Mouse (Mus musculus) lung, embryonic 16.5 days (tissue): ENCODE results near the gene Akt3. TPM values are rescaled to one million over a fixed set of nuclear protein-coding genes. Genes with fewer than 3 reads are reported as not detected.

Experiments
- ATAC-seq: fragments of 200-750 bp; cut with Nextera tagmentation; 2 replicates; pipeline ENCODE4 v1.8.0; 2017; ENCODE audit warnings: low read depth, mild to moderate bottlenecking, moderate library complexity
- H3K27ac ChIP-seq: fragments of 300-500 bp; sonication (generic); 2 replicates; pipeline ENCODE4 v1.5.1; 2014; ENCODE audit warnings: mild to moderate bottlenecking, control low read depth, low read length
- H3K27me3 ChIP-seq: fragments of 300-500 bp; sonication (generic); 2 replicates; pipeline ENCODE4 v1.6.1; 2014; ENCODE audit warnings: low read depth, low read length, mixed read lengths; ENCODE audit not compliant: control insufficient read depth, insufficient read depth
- H3K36me3 ChIP-seq: fragments of 300-500 bp; sonication (generic); 2 replicates; pipeline ENCODE4 v1.6.1; 2014; ENCODE audit warnings: low read length; ENCODE audit not compliant: control insufficient read depth, insufficient read depth
- H3K4me1 ChIP-seq: fragments of 300-500 bp; sonication (generic); replicated peaks from 2 replicates; pipeline ENCODE4 v1.6.1; 2014; ENCODE audit warnings: low read length, mixed read lengths; ENCODE audit not compliant: control insufficient read depth, insufficient read depth
- H3K4me2 ChIP-seq: fragments of 300-500 bp; sonication (generic); 2 replicates; pipeline ENCODE4 v1.6.1; 2014; ENCODE audit warnings: low read depth, low read length, control low read depth
- H3K4me3 ChIP-seq: fragments of 300-500 bp; sonication (generic); 2 replicates; pipeline ENCODE4 v1.5.1; 2014; ENCODE audit warnings: mild to moderate bottlenecking, low read length, control low read depth
- H3K9ac ChIP-seq: fragments of 300-500 bp; sonication (generic); 2 replicates; pipeline ENCODE4 v1.6.1; 2014; ENCODE audit warnings: low read length, control low read depth
- H3K9me3 ChIP-seq: fragments of 300-500 bp; sonication (generic); 2 replicates; pipeline ENCODE4 v1.6.1; 2016; ENCODE audit warnings: low read length; ENCODE audit not compliant: control insufficient read depth
- WGBS: fragments of 180-500 bp; shearing (Covaris S2); extraction: QIAGEN DNeasy Blood & Tissue Kit; methylation state at CpG from one replicate; pipeline ENCODE4 v1.1.7; 2014; 5-methylcytosine and 5-hydroxymethylcytosine counted together
- polyA plus RNA-seq: library from polyadenylated mRNA; unstranded; fragments of >200 nt; fragmentation: Nextera tagmentation; extraction: Ambion mirVana; gene quantifications from 2 replicates; pipeline ENCODE4 v1.2.1, GENCODE M21; 2015

Gene Akt3
- 4.1 and 5.1 TPM in 2 replicates for polyA plus RNA-seq

- ATAC-seq, result peak; percentile 42
- H3K9me3 ChIP-seq, result no peaks in the 10 kb centered on the region
- no CpG with 5 or more reads among the region's 32 CpGs for WGBS
Observed at GRCm38 (mm10) chr1:177258034-177258342, at the start of gene Akt3. Akt3 (minus strand) TSS chr1:177258203.

GRCm38 (mm10) chr1:177307549-177307948, 49.5 kb upstream of the Akt3 start:
- ATAC-seq, result no peak
- WGBS, result 81% methylated on average over 11 of the region's 11 CpGs
- Histone ChIP-seq H3K27ac (no peak overlapping the region), H3K36me3 (no peaks in the 10 kb centered on the region), H3K4me1 (no peaks in the 10 kb centered on the region), H3K4me2 (no peak overlapping the region), H3K9me3 (no peaks in the 10 kb centered on the region), H3K27me3 (no peaks in the 10 kb centered on the region), H3K9ac (no peak overlapping the region), H3K4me3 (no peak overlapping the region)

More at GRCm38 (mm10) chr1:177258034-177258342, at the start of gene Akt3:
- peaks cover 7% of the 10 kb centered on the region for H3K4me1 ChIP-seq
- H3K4me2 ChIP-seq, result peak within 1 kb of the TSS; percentile 95
- peak within 1 kb of the TSS; percentile 95 for H3K27ac ChIP-seq
- H3K9ac ChIP-seq, result peak within 1 kb of the TSS; percentile 88
- H3K27me3 ChIP-seq, result no peaks in the 10 kb centered on the region
- peak within 1 kb of the TSS; percentile 96 for H3K4me3 ChIP-seq
- no peaks in the 10 kb centered on the region for H3K36me3 ChIP-seq

- no peak overlapping the region for H3K4me3 ChIP-seq
- 94% methylated on average over 1 of the region's 1 CpGs for WGBS
- ATAC-seq, result no peak
- no peak overlapping the region for H3K4me2 ChIP-seq
- no peaks in the 10 kb centered on the region for H3K36me3 ChIP-seq
- H3K9me3 ChIP-seq, result no peaks in the 10 kb centered on the region
- H3K27me3 ChIP-seq, result no peaks in the 10 kb centered on the region
- no peak overlapping the region for H3K9ac ChIP-seq
- no peaks in the 10 kb centered on the region for H3K4me1 ChIP-seq
- H3K27ac ChIP-seq, result no peak overlapping the region
Observed at GRCm38 (mm10) chr1:177298231-177298630, 40.2 kb upstream of the Akt3 start.

GRCm38 (mm10) chr1:177286764-177287163, 28.8 kb upstream of the Akt3 start:
- no peak overlapping the region for H3K4me3 ChIP-seq
- no peaks in the 10 kb centered on the region for H3K36me3 ChIP-seq

GRCm38 (mm10) chr1:177281925-177282324, 23.9 kb upstream of the Akt3 start:
- H3K9me3 ChIP-seq, result no peaks in the 10 kb centered on the region
- H3K4me1 ChIP-seq, result no peaks in the 10 kb centered on the region
- H3K4me2 ChIP-seq, result no peak overlapping the region
- no peaks in the 10 kb centered on the region for H3K27me3 ChIP-seq
- H3K36me3 ChIP-seq, result no peaks in the 10 kb centered on the region
- H3K4me3 ChIP-seq, result no peak overlapping the region
- no peak overlapping the region for H3K9ac ChIP-seq
- no peak for ATAC-seq
- no peak overlapping the region for H3K27ac ChIP-seq

More at GRCm38 (mm10) chr1:177286764-177287163, 28.8 kb upstream of the Akt3 start:
- no peak for ATAC-seq
- H3K9me3 ChIP-seq, result no peaks in the 10 kb centered on the region
- H3K4me2 ChIP-seq, result no peak overlapping the region
- 37% methylated on average over 3 of the region's 3 CpGs for WGBS
- H3K9ac ChIP-seq, result no peak overlapping the region
- no peaks in the 10 kb centered on the region for H3K27me3 ChIP-seq
- no peaks in the 10 kb centered on the region for H3K4me1 ChIP-seq
- no peak overlapping the region for H3K27ac ChIP-seq

- Histone ChIP-seq H3K9ac (no peak overlapping the region), H3K27ac (no peak overlapping the region), H3K4me1 (no peaks in the 10 kb centered on the region), H3K4me2 (no peak overlapping the region), H3K4me3 (no peak overlapping the region), H3K27me3 (no peaks in the 10 kb centered on the region), H3K9me3 (no peaks in the 10 kb centered on the region), H3K36me3 (no peaks in the 10 kb centered on the region)
- peak; percentile 85 for ATAC-seq
- 67% methylated on average over 5 of the region's 5 CpGs for WGBS
Observed at GRCm38 (mm10) chr1:177277361-177277760, 19.4 kb upstream of the Akt3 start.

GRCm38 (mm10) chr1:177267645-177268044, 9.6 kb upstream of the Akt3 start:
- no peaks in the 10 kb centered on the region for H3K27me3 ChIP-seq
- no peak overlapping the region for H3K4me2 ChIP-seq
- no peaks in the 10 kb centered on the region for H3K9me3 ChIP-seq
- no peak overlapping the region for H3K27ac ChIP-seq
- ATAC-seq, result no peak
- H3K9ac ChIP-seq, result no peak overlapping the region
- no peak overlapping the region for H3K4me3 ChIP-seq
- no peaks in the 10 kb centered on the region for H3K4me1 ChIP-seq
- H3K36me3 ChIP-seq, result no peaks in the 10 kb centered on the region
- 70% methylated on average over 1 of the region's 1 CpGs for WGBS

- H3K9ac ChIP-seq, result no peak overlapping the region
- no peak for ATAC-seq
Observed at GRCm38 (mm10) chr1:177262926-177263325, 4.9 kb upstream of the Akt3 start.

GRCm38 (mm10) chr1:177260796-177261195, 2.8 kb upstream of the Akt3 start:
- no peaks in the 10 kb centered on the region for H3K27me3 ChIP-seq
- no peaks in the 10 kb centered on the region for H3K9me3 ChIP-seq
- no peak overlapping the region for H3K4me2 ChIP-seq
- H3K4me3 ChIP-seq, result no peak overlapping the region
- 63% methylated on average over 4 of the region's 4 CpGs for WGBS
- no peak overlapping the region for H3K27ac ChIP-seq
- H3K9ac ChIP-seq, result no peak overlapping the region
- no peaks in the 10 kb centered on the region for H3K36me3 ChIP-seq
- peaks cover 7% of the 10 kb centered on the region for H3K4me1 ChIP-seq
- no peak for ATAC-seq

More at GRCm38 (mm10) chr1:177262926-177263325, 4.9 kb upstream of the Akt3 start:
- Histone ChIP-seq H3K4me2 (no peak overlapping the region), H3K27me3 (no peaks in the 10 kb centered on the region), H3K9me3 (no peaks in the 10 kb centered on the region), H3K4me1 (peaks cover 7% of the 10 kb centered on the region), H3K4me3 (no peak overlapping the region), H3K36me3 (no peaks in the 10 kb centered on the region), H3K27ac (no peak overlapping the region)
- 50% methylated on average over 2 of the region's 2 CpGs for WGBS

- H3K4me3 ChIP-seq, result peak overlapping the region; percentile 96
- peak overlapping the region; percentile 88 for H3K9ac ChIP-seq
- no peaks in the 10 kb centered on the region for H3K36me3 ChIP-seq
- no peak for ATAC-seq
- H3K9me3 ChIP-seq, result no peaks in the 10 kb centered on the region
- no peaks in the 10 kb centered on the region for H3K27me3 ChIP-seq
- 20% methylated on average over 16 of the region's 16 CpGs for WGBS
- H3K27ac ChIP-seq, result peak overlapping the region; percentile 95
- peak overlapping the region; percentile 95 for H3K4me2 ChIP-seq
- H3K4me1 ChIP-seq, result peaks cover 7% of the 10 kb centered on the region
Observed at GRCm38 (mm10) chr1:177259038-177259600, 1.1 kb upstream of the Akt3 start.
